Mouse (Mus musculus): ENCODE results near the gene Lrrc38. TPM values are rescaled to one million over a fixed set of nuclear protein-coding genes. Genes with fewer than 3 reads are reported as not detected.

The Lrrc38 gene
- total RNA-seq, 2 experiments from 2014 or later: 0.12 to 0.24 TPM

Other genes with a start within 250 kb of the Lrrc38 start
- 10 to 100 TPM; 22.0 to 23.6 TPM for gene Prdm2, start 136.8 kb upstream of the Lrrc38 start, total RNA-seq (2021)
- gene Pdpn, start 50.2 kb upstream of the Lrrc38 start, total RNA-seq (2021): 10 to 100 TPM in 1 of 2 experiments, 1 to 10 TPM in 1; 8.8 to 10.5 TPM
- not detected for gene Pramel1, start 44.7 kb downstream of the Lrrc38 start, total RNA-seq (2021)
- gene Pramef8, start 62.7 kb downstream of the Lrrc38 start, total RNA-seq (2021): 10 to 100 TPM in 1 of 2 experiments, 1 to 10 TPM in 1; 9.6 to 10.6 TPM
- gene Oog4, start 100.6 kb downstream of the Lrrc38 start, total RNA-seq (2021): not detected
- not detected for gene Gm13043, start 161.6 kb downstream of the Lrrc38 start, total RNA-seq (2021)
- not detected for gene Gm13040, start 186.2 kb downstream of the Lrrc38 start, total RNA-seq (2021)
- not detected for gene BC080695, start 201.9 kb downstream of the Lrrc38 start, total RNA-seq (2021)
- not detected for gene Gm13057, start 202.0 kb downstream of the Lrrc38 start, total RNA-seq (2021)